Mouse (Mus musculus) kidney, embryonic 15.5 days (tissue): ENCODE results near the gene Vti1a. TPM values are rescaled to one million over a fixed set of nuclear protein-coding genes. Genes with fewer than 3 reads are reported as not detected.

Source experiments
- ATAC-seq: fragments of 200-750 bp; cut with Nextera tagmentation; replicated peaks from 2 replicates; pipeline ENCODE4 v1.8.0; 2017; ENCODE audit warnings: moderate TSS enrichment; ENCODE audit not compliant: low FRiP score
- H3K27ac ChIP-seq: fragments of 300-500 bp; sonication (generic); 2 replicates; pipeline ENCODE4 v1.5.1; 2015; ENCODE audit warnings: mild to moderate bottlenecking, inconsistent platforms
- H3K27me3 ChIP-seq: fragments of 300-500 bp; sonication (generic); 2 replicates; pipeline ENCODE4 v1.6.1; 2015; ENCODE audit warnings: inconsistent platforms
- H3K36me3 ChIP-seq: fragments of 300-500 bp; sonication (generic); 2 replicates; pipeline ENCODE4 v1.6.1; 2015; ENCODE audit warnings: inconsistent platforms
- H3K4me1 ChIP-seq: fragments of 300-500 bp; sonication (generic); 2 replicates; pipeline ENCODE4 v1.6.1; 2015; ENCODE audit warnings: inconsistent platforms
- H3K4me2 ChIP-seq: fragments of 300-500 bp; sonication (generic); 2 replicates; pipeline ENCODE4 v1.6.1; 2015; ENCODE audit warnings: moderate library complexity, mild to moderate bottlenecking, inconsistent platforms
- H3K4me3 ChIP-seq: fragments of 300-500 bp; sonication (generic); replicated peaks from 2 replicates; pipeline ENCODE4 v1.5.1; 2015; ENCODE audit warnings: mild to moderate bottlenecking, inconsistent platforms
- H3K9ac ChIP-seq: fragments of 300-500 bp; sonication (generic); 2 replicates; pipeline ENCODE4 v1.6.1; 2015; ENCODE audit warnings: mild to moderate bottlenecking, inconsistent platforms
- H3K9me3 ChIP-seq: fragments of 300-500 bp; sonication (generic); replicated peaks from 2 replicates; pipeline ENCODE4 v1.6.1; 2016; ENCODE audit warnings: inconsistent platforms
- WGBS: fragments of 180-500 bp; shearing (Covaris S2); methylation state at CpG from one replicate; pipeline ENCODE4 v1.1.7; 2015; ENCODE audit warnings: mixed read lengths; 5-methylcytosine and 5-hydroxymethylcytosine counted together
- polyA plus RNA-seq: library from polyadenylated mRNA; unstranded; fragments of >200 nt; fragmentation: Nextera tagmentation; extraction: Ambion mirVana; gene quantifications from 2 replicates; pipeline ENCODE4 v1.2.1, GENCODE M21; 2015

The Vti1a gene
- polyA plus RNA-seq, 1 experiment from 2014 or later = 30.6 TPM

- no peaks in the 10 kb centered on the region for H3K9me3 ChIP-seq
- H3K9ac ChIP-seq = no peak overlapping the region
- H3K27me3 ChIP-seq = no peaks in the 10 kb centered on the region
- no peak for ATAC-seq
- H3K27ac ChIP-seq = no peak overlapping the region
- WGBS = 82% methylated on average over 5 of the region's 5 CpGs
- H3K4me2 ChIP-seq = no peak overlapping the region
- H3K4me3 ChIP-seq = no peak overlapping the region
- H3K36me3 ChIP-seq = no peaks in the 10 kb centered on the region
- H3K4me1 ChIP-seq = peaks cover 15% of the 10 kb centered on the region
Measured at GRCm38 (mm10) chr19:55508965-55509364, 192.9 kb downstream of the Vti1a start.

GRCm38 (mm10) chr19:55509618-55510017 lies 193.5 kb downstream of the Vti1a start:
- no peaks in the 10 kb centered on the region for H3K9me3 ChIP-seq
- ATAC-seq = no peak
- H3K27me3 ChIP-seq = no peaks in the 10 kb centered on the region
- no peaks in the 10 kb centered on the region for H3K36me3 ChIP-seq
- H3K9ac ChIP-seq = no peak overlapping the region
- no peak overlapping the region for H3K27ac ChIP-seq
- H3K4me1 ChIP-seq = peaks cover 11% of the 10 kb centered on the region
- 82% methylated on average over 8 of the region's 8 CpGs for WGBS
- H3K4me2 ChIP-seq = no peak overlapping the region
- no peak overlapping the region for H3K4me3 ChIP-seq

- ATAC-seq = no peak
- no peaks in the 10 kb centered on the region for H3K27me3 ChIP-seq
- no peaks in the 10 kb centered on the region for H3K36me3 ChIP-seq
- H3K27ac ChIP-seq = no peak overlapping the region
- H3K4me2 ChIP-seq = no peak overlapping the region
- H3K9me3 ChIP-seq = no peaks in the 10 kb centered on the region
- H3K4me1 ChIP-seq = peaks cover 6% of the 10 kb centered on the region; the same call in 1 of the 2 replicates
- H3K9ac ChIP-seq = no peak overlapping the region
- 75% methylated on average over 4 of the region's 4 CpGs for WGBS
- no peak overlapping the region for H3K4me3 ChIP-seq
Measured at GRCm38 (mm10) chr19:55513941-55514340, 197.8 kb downstream of the Vti1a start.

- no peaks in the 10 kb centered on the region for H3K9me3 ChIP-seq
- no peak overlapping the region for H3K4me2 ChIP-seq
- WGBS = 54% methylated on average over 2 of the region's 2 CpGs
- H3K4me1 ChIP-seq = peaks cover 9% of the 10 kb centered on the region
- H3K9ac ChIP-seq = no peak overlapping the region
- ATAC-seq = no peak
- no peak overlapping the region for H3K4me3 ChIP-seq
- H3K36me3 ChIP-seq = no peaks in the 10 kb centered on the region
- H3K27me3 ChIP-seq = no peaks in the 10 kb centered on the region
- H3K27ac ChIP-seq = no peak overlapping the region
Measured at GRCm38 (mm10) chr19:55520236-55520635, 204.1 kb downstream of the Vti1a start.

- Histone ChIP-seq H3K9ac (no peak overlapping the region), H3K4me1 (peaks cover 3% of the 10 kb centered on the region; the same call in 1 of the 2 replicates), H3K27ac (no peak overlapping the region), H3K4me3 (no peak overlapping the region), H3K36me3 (no peaks in the 10 kb centered on the region), H3K4me2 (no peak overlapping the region), H3K27me3 (no peaks in the 10 kb centered on the region), H3K9me3 (no peaks in the 10 kb centered on the region)
- ATAC-seq = no peak
- WGBS = 89% methylated on average over 9 of the region's 9 CpGs
Measured at GRCm38 (mm10) chr19:55523340-55523739, 207.2 kb downstream of the Vti1a start.

- no peaks in the 10 kb centered on the region for H3K27me3 ChIP-seq
- no peak overlapping the region for H3K4me3 ChIP-seq
- no peaks in the 10 kb centered on the region for H3K36me3 ChIP-seq
- 87% methylated on average over 7 of the region's 7 CpGs for WGBS
- no peak overlapping the region for H3K4me2 ChIP-seq
- H3K9me3 ChIP-seq = no peaks in the 10 kb centered on the region
- no peak overlapping the region for H3K9ac ChIP-seq
- peaks cover 3% of the 10 kb centered on the region; the same call in 1 of the 2 replicates for H3K4me1 ChIP-seq
- no peak for ATAC-seq
- no peak overlapping the region for H3K27ac ChIP-seq
Measured at GRCm38 (mm10) chr19:55524385-55524784, 208.3 kb downstream of the Vti1a start.

GRCm38 (mm10) chr19:55525056-55525455 lies 209.0 kb downstream of the Vti1a start:
- no peak for ATAC-seq
- no peaks in the 10 kb centered on the region for H3K36me3 ChIP-seq
- H3K9me3 ChIP-seq = no peaks in the 10 kb centered on the region
- peaks cover 1% of the 10 kb centered on the region; the same call in 1 of the 2 replicates for H3K4me1 ChIP-seq
- no peak overlapping the region for H3K4me2 ChIP-seq
- H3K4me3 ChIP-seq = no peak overlapping the region
- WGBS = 64% methylated on average over 3 of the region's 3 CpGs
- H3K27ac ChIP-seq = no peak overlapping the region
- no peak overlapping the region for H3K9ac ChIP-seq
- H3K27me3 ChIP-seq = no peaks in the 10 kb centered on the region

- ATAC-seq = no peak
- Histone ChIP-seq H3K9me3 (no peaks in the 10 kb centered on the region), H3K4me1 (no peaks in the 10 kb centered on the region), H3K27me3 (no peaks in the 10 kb centered on the region), H3K27ac (no peak overlapping the region), H3K36me3 (no peaks in the 10 kb centered on the region), H3K9ac (no peak overlapping the region), H3K4me2 (no peak overlapping the region), H3K4me3 (no peak overlapping the region)
- WGBS = 26% methylated on average over 2 of the region's 2 CpGs
Measured at GRCm38 (mm10) chr19:55526717-55527235, 210.7 kb downstream of the Vti1a start.

GRCm38 (mm10) chr19:55530041-55530440 lies 213.9 kb downstream of the Vti1a start:
- Histone ChIP-seq H3K4me3 (no peak overlapping the region), H3K9me3 (no peaks in the 10 kb centered on the region), H3K27me3 (no peaks in the 10 kb centered on the region), H3K27ac (no peak overlapping the region), H3K4me2 (no peak overlapping the region), H3K4me1 (no peaks in the 10 kb centered on the region), H3K36me3 (no peaks in the 10 kb centered on the region), H3K9ac (no peak overlapping the region)
- 56% methylated on average over 3 of the region's 3 CpGs for WGBS
- no peak for ATAC-seq

- no peak overlapping the region for H3K4me2 ChIP-seq
- H3K27ac ChIP-seq = no peak overlapping the region
- WGBS = 90% methylated on average over 3 of the region's 3 CpGs
- no peak overlapping the region for H3K9ac ChIP-seq
- H3K4me3 ChIP-seq = no peak overlapping the region
- no peak for ATAC-seq
- no peaks in the 10 kb centered on the region for H3K9me3 ChIP-seq
- no peaks in the 10 kb centered on the region for H3K36me3 ChIP-seq
- 0 out of 2 replicates have a peak, but pooled peaks cover 4% of the 10 kb centered on the region for H3K4me1 ChIP-seq
- no peaks in the 10 kb centered on the region for H3K27me3 ChIP-seq
Measured at GRCm38 (mm10) chr19:55532681-55533080, 216.6 kb downstream of the Vti1a start.

GRCm38 (mm10) chr19:55536273-55536937 lies 220.3 kb downstream of the Vti1a start:
- H3K36me3 ChIP-seq = no peaks in the 10 kb centered on the region
- H3K27ac ChIP-seq = no peak overlapping the region
- H3K4me2 ChIP-seq = no peak overlapping the region
- H3K4me3 ChIP-seq = no peak overlapping the region
- no peaks in the 10 kb centered on the region for H3K9me3 ChIP-seq
- 0 out of 2 replicates have a peak, but pooled peaks cover 8% of the 10 kb centered on the region for H3K4me1 ChIP-seq
- 87% methylated on average over 7 of the region's 7 CpGs for WGBS
- H3K27me3 ChIP-seq = no peaks in the 10 kb centered on the region
- ATAC-seq = no peak
- H3K9ac ChIP-seq = no peak overlapping the region

- Histone ChIP-seq H3K4me3 (no peak overlapping the region), H3K4me1 (0 out of 2 replicates have a peak, but pooled peaks cover 11% of the 10 kb centered on the region), H3K9ac (no peak overlapping the region), H3K27me3 (no peaks in the 10 kb centered on the region), H3K4me2 (no peak overlapping the region), H3K36me3 (no peaks in the 10 kb centered on the region), H3K9me3 (no peaks in the 10 kb centered on the region), H3K27ac (no peak overlapping the region)
- 23% methylated on average over 6 of the region's 6 CpGs for WGBS
- ATAC-seq = peak; percentile 70
Measured at GRCm38 (mm10) chr19:55537691-55538090, 221.6 kb downstream of the Vti1a start.
